Mouse (Mus musculus) regulatory T cell (primary cell): ENCODE data around the gene Spaar.

Source experiments
- in situ Hi-C: fragments of 300-600 bp; cut with MboI, MseI; formaldehyde crosslinking; loops from one replicate; pipeline ENCODE4 v1.15.1; 2025; ENCODE audit warnings: high pct_unique_total_duplicates

The Spaar gene

GRCm38 (mm10) chr4:43728576-43728954, 1.3 kb upstream of the Spaar start:
- in situ Hi-C loops: no loop called here

DNA sequence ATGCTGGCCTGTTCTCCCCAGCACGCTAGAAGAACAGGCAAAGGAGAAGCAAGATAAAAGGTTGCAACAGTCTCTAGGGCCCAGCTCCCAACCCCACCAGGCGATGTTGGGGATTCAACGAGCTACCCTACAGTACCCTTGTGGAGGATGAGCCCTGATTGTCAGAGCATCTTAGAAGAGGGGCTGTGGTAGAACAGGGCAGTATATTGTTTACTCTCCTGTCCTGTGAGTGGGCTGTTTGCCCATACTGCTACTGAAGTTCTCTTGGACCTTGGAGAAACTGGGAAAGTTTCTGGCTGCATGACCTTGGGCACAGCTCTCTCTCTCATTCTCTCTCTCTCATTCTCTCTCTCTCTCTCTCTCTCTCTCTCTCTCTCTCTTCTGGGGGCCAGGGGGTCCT, 708 bp upstream of the Spaar start:
- in situ Hi-C loops: no loop called here

- in situ Hi-C loops: loop anchor here (10.0 kb wide), 1 partner anchor 124 kb away; the partner anchor contains the start of gene Olfr155
Measured at GRCm38 (mm10) chr4:43730750-43731297, 990 bp downstream of the Spaar start.

DNA sequence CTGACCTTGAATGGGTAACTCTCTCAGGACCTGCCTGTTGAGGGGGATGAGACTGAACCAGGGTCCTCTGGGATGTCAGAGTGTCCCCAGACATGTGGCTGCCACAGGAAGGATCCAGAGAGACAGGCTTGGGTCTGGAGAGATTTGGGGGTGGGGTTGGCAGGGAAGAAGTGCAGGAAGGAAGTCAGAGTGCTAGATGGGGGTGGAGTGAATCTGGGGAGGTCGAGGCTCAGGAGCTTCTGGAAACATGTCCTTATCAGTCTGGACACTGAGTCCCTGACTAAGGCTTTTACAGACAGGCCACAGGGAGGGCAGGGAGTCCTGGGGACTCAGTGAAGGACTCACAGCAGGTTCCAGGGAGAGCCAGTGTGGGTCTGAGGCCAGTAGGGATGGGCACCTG, 2.3 kb downstream of the Spaar start:
- in situ Hi-C loops: loop anchor here (10.0 kb wide), 1 partner anchor 123 kb away; the partner anchor contains the start of gene Olfr155

GRCm38 (mm10) chr4:43733186-43733585, 3.4 kb downstream of the Spaar start:
- in situ Hi-C loops: loop anchor here (10.0 kb wide), 1 partner anchor 122 kb away; the partner anchor contains the start of gene Olfr155

DNA sequence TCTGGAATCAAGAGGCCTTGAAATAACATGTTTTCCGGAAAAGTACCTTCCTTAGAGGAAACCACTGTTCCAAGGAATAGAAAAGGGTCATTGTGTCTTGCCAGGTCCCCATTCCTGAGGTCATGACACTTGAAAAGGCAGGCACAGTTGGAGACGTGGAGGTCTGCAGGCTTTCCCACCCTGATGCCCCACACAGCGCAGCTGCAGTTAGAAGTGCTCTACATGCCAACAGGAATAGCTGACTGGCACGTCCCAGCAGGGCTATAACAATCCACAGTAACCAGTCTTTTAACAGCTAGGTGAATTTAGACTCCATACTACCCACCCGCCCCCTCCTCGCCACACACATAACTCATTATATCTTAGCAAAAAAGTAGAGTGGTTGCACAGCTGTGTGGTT, 7.3 kb downstream of the Spaar start:
- in situ Hi-C loops: loop anchor here (10.0 kb wide), 1 partner anchor 118 kb away; the partner anchor contains the start of gene Olfr155

DNA sequence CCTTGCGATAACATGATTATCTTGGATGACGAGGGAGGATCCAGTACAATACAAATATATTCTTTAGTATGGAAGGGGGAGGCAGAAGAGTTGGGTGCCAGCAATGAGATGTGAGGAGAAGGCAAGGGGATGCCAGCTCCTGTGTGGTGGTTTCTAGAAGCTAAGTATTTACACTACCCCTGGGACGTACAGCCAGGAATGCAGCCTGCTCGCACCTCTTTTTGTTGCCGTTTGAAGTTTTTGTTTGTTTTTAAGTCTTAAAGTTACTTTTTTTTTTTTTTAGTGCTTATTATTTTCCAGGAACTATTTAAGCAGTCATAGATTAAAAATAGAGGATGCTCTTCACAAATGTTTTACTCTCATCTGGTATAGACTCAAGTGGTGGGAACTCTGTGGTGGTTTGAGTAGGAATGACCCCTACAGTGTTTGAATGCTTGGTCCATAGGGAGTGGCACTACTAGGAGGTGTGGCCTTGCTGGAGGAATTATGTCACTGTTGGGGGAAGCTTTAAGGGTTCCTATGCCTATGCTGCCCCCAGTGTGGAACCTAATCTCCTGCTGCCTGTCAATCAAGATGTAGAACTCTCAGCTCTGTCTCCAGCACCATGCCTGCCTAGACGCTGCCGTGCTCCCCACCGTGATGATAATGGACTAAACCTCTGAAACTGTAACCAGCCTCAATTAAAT, 9.3 kb downstream of the Spaar start:
- in situ Hi-C loops: loop anchor here (10.0 kb wide), 1 partner anchor 116 kb away; the partner anchor contains the start of gene Olfr155

- in situ Hi-C loops: no loop called here
Measured at GRCm38 (mm10) chr4:43741526-43741925, 11.7 kb downstream of the Spaar start.

DNA sequence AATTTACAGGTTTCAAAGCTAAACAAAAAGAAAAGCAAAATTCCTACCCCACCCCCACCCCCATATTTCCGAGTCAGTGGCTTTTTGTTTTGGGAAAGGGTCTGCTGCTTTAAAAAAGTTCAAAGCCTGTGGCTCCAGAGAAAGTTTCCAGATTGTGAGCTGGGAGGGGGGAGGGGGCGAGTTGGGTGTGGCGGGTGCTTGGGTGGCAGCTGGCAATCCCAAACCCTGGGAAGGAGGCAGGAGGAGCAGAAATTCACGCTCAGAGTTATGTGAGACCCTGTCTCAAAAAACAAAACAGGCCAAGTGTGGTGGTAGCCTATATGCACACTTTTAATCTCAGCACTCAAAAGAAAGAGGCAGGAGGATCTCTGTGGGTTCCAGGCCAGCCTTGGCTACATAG, 12.8 kb downstream of the Spaar start:
- in situ Hi-C loops: no loop called here

DNA sequence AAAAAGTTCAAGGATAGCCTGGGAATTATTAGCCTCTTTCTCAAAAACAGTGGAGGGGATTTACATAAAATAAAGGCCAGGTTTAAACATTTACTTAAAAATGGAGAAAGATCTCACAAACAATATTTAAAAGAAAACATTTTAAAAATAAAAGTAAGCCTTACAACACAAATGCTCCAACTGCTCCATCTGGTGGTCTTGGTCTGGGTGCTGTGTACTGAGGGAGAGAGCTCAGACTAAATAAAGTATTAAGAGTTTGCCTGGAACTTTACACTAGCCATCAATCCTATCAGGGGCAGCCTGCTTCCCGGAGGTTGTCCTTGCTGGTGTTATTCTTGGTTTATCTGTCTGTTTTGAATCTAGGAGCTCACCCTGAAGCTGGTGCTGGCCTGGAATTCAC, 13.3 kb downstream of the Spaar start:
- in situ Hi-C loops: no loop called here

GRCm38 (mm10) chr4:43745187-43745586, 15.4 kb downstream of the Spaar start:
- in situ Hi-C loops: no loop called here

GRCm38 (mm10) chr4:43757213-43757612, 27.4 kb downstream of the Spaar start:
- in situ Hi-C loops: no loop called here

DNA sequence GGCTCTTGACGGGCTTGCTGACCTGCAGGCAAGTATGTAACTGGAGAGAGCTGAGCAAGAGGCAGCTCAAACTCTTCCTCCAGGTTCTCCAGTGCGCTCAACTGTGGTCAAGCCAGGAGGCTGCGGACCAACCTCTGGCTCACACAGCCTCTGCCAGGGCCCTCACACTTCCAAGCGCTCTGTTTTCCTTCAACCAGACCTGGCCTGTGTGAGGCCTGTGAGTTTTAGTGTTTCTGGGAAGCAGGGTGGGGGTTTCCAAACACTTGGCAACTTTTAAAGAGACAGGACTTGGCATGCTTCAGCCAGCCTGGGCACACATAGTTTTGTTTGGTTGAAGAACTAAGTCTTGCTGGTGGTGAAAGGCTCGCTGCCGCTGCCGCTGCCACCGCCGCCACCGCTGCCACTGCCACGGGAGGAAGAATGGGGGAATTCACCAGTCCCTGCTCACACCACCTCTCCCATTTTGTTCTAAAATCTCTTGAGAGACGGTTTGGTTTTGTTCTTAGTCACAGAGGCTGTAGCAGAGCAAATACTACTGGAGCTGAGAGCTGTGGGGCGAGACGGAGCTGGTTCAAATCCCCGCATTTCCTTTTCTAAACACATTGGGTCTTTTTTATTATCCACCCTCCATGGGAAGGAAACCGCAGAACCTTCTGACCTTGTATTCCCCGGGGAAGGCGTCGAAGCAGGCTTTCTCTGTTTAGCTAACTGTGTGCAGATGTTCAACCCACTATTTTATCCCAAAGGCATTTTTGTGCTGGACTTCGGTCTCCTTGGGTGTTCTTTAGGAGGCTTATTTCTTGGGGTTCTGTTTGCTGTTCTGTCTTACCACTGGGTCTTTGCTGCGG, 30.0 kb downstream of the Spaar start:
- in situ Hi-C loops: loop anchor here (10.0 kb wide), 1 partner anchor 95 kb away; the partner anchor contains the start of gene Olfr155

- in situ Hi-C loops: loop anchor here (10.0 kb wide), 1 partner anchor 94 kb away; the partner anchor contains the start of gene Olfr155
Measured at GRCm38 (mm10) chr4:43760460-43760859, 30.6 kb downstream of the Spaar start.

DNA sequence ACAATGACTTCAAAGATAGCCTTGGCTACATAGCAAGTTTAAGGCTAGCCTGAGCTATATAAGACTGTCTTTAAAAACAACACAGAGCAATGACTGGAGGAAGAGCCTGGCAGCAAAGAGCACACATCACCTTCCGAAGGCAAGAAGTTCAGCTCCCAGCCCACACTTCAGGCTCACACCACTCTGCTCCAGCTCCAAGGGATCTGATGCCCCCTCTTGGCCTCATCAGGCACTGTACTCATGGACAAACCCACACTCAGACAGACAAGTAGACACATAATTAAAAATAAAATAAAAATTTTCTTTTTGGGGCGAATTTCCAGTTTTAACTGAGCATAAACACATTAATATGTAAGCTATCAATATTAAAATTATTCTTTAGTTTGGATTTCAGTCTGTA, 31.5 kb downstream of the Spaar start:
- in situ Hi-C loops: loop anchor here (10.0 kb wide), 1 partner anchor 93 kb away; the partner anchor contains the start of gene Olfr155

DNA sequence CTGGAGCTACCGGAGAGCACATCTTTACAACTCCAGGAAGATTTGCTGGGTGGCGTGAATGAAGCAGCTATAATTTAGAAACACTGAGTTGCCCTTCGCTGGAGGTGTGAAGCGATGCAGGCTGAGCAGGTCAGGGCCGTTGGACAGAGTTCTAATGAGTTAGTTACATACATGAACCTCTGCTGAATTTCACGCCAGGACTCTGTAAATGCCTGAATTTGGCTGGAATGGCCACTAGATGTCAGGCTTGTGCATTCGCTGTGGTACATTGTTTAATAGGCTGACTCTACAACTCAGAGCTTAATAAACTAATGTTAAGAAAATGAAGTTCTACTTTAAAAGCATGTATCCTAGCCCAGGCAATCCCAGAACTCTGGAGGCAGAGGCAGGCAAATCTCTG, 33.6 kb downstream of the Spaar start:
- in situ Hi-C loops: loop anchor here (10.0 kb wide), 1 partner anchor 91 kb away; the partner anchor contains the start of gene Olfr155

- in situ Hi-C loops: loop anchor here (10.0 kb wide), 1 partner anchor 86 kb away; the partner anchor contains the start of gene Olfr155
Measured at GRCm38 (mm10) chr4:43768341-43768740, 38.5 kb downstream of the Spaar start.

DNA sequence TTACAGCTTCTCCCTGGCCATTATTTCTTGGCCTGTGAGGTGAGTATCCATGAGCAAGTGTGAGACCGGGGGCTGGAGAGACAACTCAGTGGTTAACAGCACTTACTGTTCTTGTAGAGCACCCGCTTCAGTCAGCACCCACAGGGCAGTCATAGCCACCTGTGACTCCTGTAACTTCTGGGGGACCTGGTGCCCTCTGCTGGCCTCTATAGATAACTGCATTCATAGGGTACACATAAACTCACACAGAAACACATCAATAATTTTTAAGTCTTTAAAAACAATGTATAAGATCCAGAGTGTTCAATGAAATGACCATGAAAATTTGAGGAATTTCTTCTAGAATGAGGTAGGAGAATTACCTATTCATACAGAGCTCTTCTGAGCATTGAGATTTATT, 39.5 kb downstream of the Spaar start:
- in situ Hi-C loops: loop anchor here (10.0 kb wide), 1 partner anchor 85 kb away; the partner anchor contains the start of gene Olfr155

- in situ Hi-C loops: no loop called here
Measured at GRCm38 (mm10) chr4:43770909-43771308, 41.1 kb downstream of the Spaar start, which contains the start of gene Olfr159. Olfr159 (minus strand) TSS chr4:43771009.

DNA sequence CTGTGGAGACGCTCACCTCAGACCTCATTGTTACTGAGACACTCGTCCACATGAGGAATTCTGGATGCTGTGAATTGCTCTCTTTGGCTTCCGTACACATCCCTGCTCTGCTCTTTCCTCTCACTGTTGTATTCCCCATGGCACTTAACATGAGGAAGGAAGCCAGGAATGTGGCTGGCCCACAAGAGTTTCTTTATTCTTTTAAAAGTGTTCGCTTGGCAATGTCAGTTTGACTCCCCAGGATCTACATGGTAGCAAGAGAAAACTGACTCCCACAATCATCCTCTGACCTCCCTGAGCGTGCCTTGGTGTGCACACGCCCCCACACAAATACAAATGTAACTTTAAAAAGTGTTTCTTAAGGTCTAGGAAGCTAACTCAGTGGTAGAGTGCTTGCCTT, 41.8 kb downstream of the Spaar start:
- in situ Hi-C loops: no loop called here

DNA sequence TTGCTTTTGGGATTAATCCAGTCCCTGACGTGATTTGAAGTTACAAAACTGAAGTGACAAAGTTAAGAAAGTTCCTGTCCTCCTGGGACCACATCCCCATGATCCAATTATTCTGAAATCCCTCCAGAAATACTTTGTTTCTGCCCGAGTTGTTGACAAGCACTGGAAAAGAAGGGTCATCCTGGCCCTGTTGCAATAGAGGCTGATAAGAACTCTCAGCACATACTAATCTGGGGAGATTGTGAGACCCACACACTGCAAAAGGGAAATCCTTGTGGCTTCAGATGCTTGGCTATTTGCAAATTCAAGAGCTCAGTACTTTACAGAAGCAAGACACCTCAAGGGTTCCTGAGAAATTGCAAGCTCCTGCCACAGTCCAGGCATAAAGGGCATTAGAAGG, 42.5 kb downstream of the Spaar start:
- in situ Hi-C loops: no loop called here

DNA sequence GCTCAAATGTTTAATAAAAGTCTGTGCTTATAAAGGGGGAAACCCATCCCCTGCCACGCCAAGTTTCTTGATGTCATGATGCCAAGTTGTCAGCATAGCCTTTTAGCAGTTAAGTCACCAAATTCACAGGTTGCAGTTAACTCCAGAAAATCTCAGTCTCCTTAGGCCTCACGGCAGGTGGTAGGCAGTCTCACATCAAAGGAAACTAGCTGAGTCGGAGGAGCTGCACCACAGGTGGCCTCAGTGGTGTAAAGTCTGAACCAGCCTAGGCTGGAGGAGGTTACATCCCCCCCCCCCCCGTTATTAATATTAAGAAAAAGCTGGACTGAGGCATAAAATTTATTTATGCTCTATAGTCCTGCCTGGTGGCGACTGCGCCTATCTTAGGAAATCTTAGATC, 65.5 kb downstream of the Spaar start:
- in situ Hi-C loops: no loop called here
